Mouse (Mus musculus): ENCODE measurements at regions not wholly inside any gene's neighbourhood (a gene's known extent, or its start where the extent isn't known, plus 50 kb on each side); places are given as distances from the start of the nearest gene placed in this dataset.

GRCm38 (mm10) chr13:25560339-25560738, 290.0 kb upstream of the Nrsn1 start:
- no peaks in the 10 kb centered on the region for H3K27me3 ChIP-seq (ENCODE audit: control insufficient read depth, insufficient read depth, low read length)
- no peaks in the 10 kb centered on the region for H3K36me3 ChIP-seq (ENCODE audit: control insufficient read depth, insufficient read depth, low read length)
- DNase-seq, result no peak
- H3K27ac ChIP-seq (ENCODE audit: control insufficient read depth, insufficient read depth, low read length), result no peak overlapping the region
- H3K4me3 ChIP-seq (ENCODE audit: control insufficient read depth, insufficient read depth, low read length), result no peak overlapping the region
- H3K4me1 ChIP-seq (replicated peaks; ENCODE audit: control insufficient read depth, insufficient read depth, low read length), result no peaks in the 10 kb centered on the region
- 47% methylated on average over 2 of the region's 2 CpGs for WGBS
- TF ChIP-seq CTCF (IDR thresholded peaks at IDR 0.05; ENCODE audit: borderline replicate concordance, control insufficient read depth, extremely low read depth, insufficient read depth, low read length, poor library complexity) (no peak), POLR2A (IDR thresholded peaks at IDR 0.05; ENCODE audit: control insufficient read depth, extremely low read depth, insufficient read depth, low read length, poor library complexity) (no peak)

- H3K36me3 ChIP-seq (ENCODE audit: control insufficient read depth, insufficient read depth, low read length), result no peaks in the 10 kb centered on the region
- WGBS, result 88% methylated on average over 6 of the region's 6 CpGs
- no peaks in the 10 kb centered on the region for H3K4me1 ChIP-seq (replicated peaks; ENCODE audit: control insufficient read depth, insufficient read depth, low read length)
- no peak overlapping the region for H3K27ac ChIP-seq (ENCODE audit: control insufficient read depth, insufficient read depth, low read length)
- no peak overlapping the region for H3K4me3 ChIP-seq (ENCODE audit: control insufficient read depth, insufficient read depth, low read length)
- DNase-seq, result no peak
- TF ChIP-seq CTCF (IDR thresholded peaks at IDR 0.05; ENCODE audit: borderline replicate concordance, control insufficient read depth, extremely low read depth, insufficient read depth, low read length, poor library complexity) (no peak), POLR2A (IDR thresholded peaks at IDR 0.05; ENCODE audit: control insufficient read depth, extremely low read depth, insufficient read depth, low read length, poor library complexity) (no peak)
- no peaks in the 10 kb centered on the region for H3K27me3 ChIP-seq (ENCODE audit: control insufficient read depth, insufficient read depth, low read length)
Measured at GRCm38 (mm10) chr13:25554962-25555361, 284.7 kb upstream of the Nrsn1 start.

GRCm38 (mm10) chr13:25548551-25548950, 278.2 kb upstream of the Nrsn1 start:
- no peak for DNase-seq
- TF ChIP-seq CTCF (IDR thresholded peaks at IDR 0.05; ENCODE audit: borderline replicate concordance, control insufficient read depth, extremely low read depth, insufficient read depth, low read length, poor library complexity) (no peak), POLR2A (IDR thresholded peaks at IDR 0.05; ENCODE audit: control insufficient read depth, extremely low read depth, insufficient read depth, low read length, poor library complexity) (no peak)
- WGBS, result 96% methylated on average over 9 of the region's 9 CpGs
- Histone ChIP-seq H3K27me3 (ENCODE audit: control insufficient read depth, insufficient read depth, low read length) (no peaks in the 10 kb centered on the region), H3K27ac (ENCODE audit: control insufficient read depth, insufficient read depth, low read length) (no peak overlapping the region), H3K4me3 (ENCODE audit: control insufficient read depth, insufficient read depth, low read length) (no peak overlapping the region), H3K36me3 (ENCODE audit: control insufficient read depth, insufficient read depth, low read length) (no peaks in the 10 kb centered on the region), H3K4me1 (replicated peaks; ENCODE audit: control insufficient read depth, insufficient read depth, low read length) (no peaks in the 10 kb centered on the region)

GRCm38 (mm10) chr13:25547150-25548145, 277.1 kb upstream of the Nrsn1 start:
- Histone ChIP-seq H3K27me3 (ENCODE audit: control insufficient read depth, insufficient read depth, low read length) (no peaks in the 10 kb centered on the region), H3K4me1 (replicated peaks; ENCODE audit: control insufficient read depth, insufficient read depth, low read length) (no peaks in the 10 kb centered on the region), H3K36me3 (ENCODE audit: control insufficient read depth, insufficient read depth, low read length) (no peaks in the 10 kb centered on the region), H3K27ac (ENCODE audit: control insufficient read depth, insufficient read depth, low read length) (no peak overlapping the region), H3K4me3 (ENCODE audit: control insufficient read depth, insufficient read depth, low read length) (no peak overlapping the region)
- no peak for TF ChIP-seq POLR2A (IDR thresholded peaks at IDR 0.05; ENCODE audit: control insufficient read depth, extremely low read depth, insufficient read depth, low read length, poor library complexity)
- TF ChIP-seq CTCF (IDR thresholded peaks at IDR 0.05; ENCODE audit: borderline replicate concordance, control insufficient read depth, extremely low read depth, insufficient read depth, low read length, poor library complexity), result no peak
- DNase-seq, result no peak
- 93% methylated on average over 12 of the region's 12 CpGs for WGBS

GRCm38 (mm10) chr13:25524094-25524493, 253.8 kb upstream of the Nrsn1 start:
- H3K27me3 ChIP-seq (ENCODE audit: control insufficient read depth, insufficient read depth, low read length), result no peaks in the 10 kb centered on the region
- no peaks in the 10 kb centered on the region for H3K36me3 ChIP-seq (ENCODE audit: control insufficient read depth, insufficient read depth, low read length)
- TF ChIP-seq CTCF (IDR thresholded peaks at IDR 0.05; ENCODE audit: borderline replicate concordance, control insufficient read depth, extremely low read depth, insufficient read depth, low read length, poor library complexity), result no peak
- TF ChIP-seq POLR2A (IDR thresholded peaks at IDR 0.05; ENCODE audit: control insufficient read depth, extremely low read depth, insufficient read depth, low read length, poor library complexity), result no peak
- 83% methylated on average over 3 of the region's 3 CpGs for WGBS
- no peak overlapping the region for H3K27ac ChIP-seq (ENCODE audit: control insufficient read depth, insufficient read depth, low read length)
- H3K4me1 ChIP-seq (replicated peaks; ENCODE audit: control insufficient read depth, insufficient read depth, low read length), result no peaks in the 10 kb centered on the region
- DNase-seq, result no peak
- H3K4me3 ChIP-seq (ENCODE audit: control insufficient read depth, insufficient read depth, low read length), result no peak overlapping the region

- H3K4me3 ChIP-seq (ENCODE audit: control insufficient read depth, insufficient read depth, low read length), result no peak overlapping the region
- no peaks in the 10 kb centered on the region for H3K27me3 ChIP-seq (ENCODE audit: control insufficient read depth, insufficient read depth, low read length)
- no peak for TF ChIP-seq POLR2A (IDR thresholded peaks at IDR 0.05; ENCODE audit: control insufficient read depth, extremely low read depth, insufficient read depth, low read length, poor library complexity)
- no peak for TF ChIP-seq CTCF (IDR thresholded peaks at IDR 0.05; ENCODE audit: borderline replicate concordance, control insufficient read depth, extremely low read depth, insufficient read depth, low read length, poor library complexity)
- H3K27ac ChIP-seq (ENCODE audit: control insufficient read depth, insufficient read depth, low read length), result no peak overlapping the region
- no peaks in the 10 kb centered on the region for H3K4me1 ChIP-seq (replicated peaks; ENCODE audit: control insufficient read depth, insufficient read depth, low read length)
- no peak for DNase-seq
- no peaks in the 10 kb centered on the region for H3K36me3 ChIP-seq (ENCODE audit: control insufficient read depth, insufficient read depth, low read length)
Measured at GRCm38 (mm10) chr13:25507355-25507754, 237.1 kb upstream of the Nrsn1 start.
